Mouse (Mus musculus): ENCODE data around the gene Grb2. TPM values are rescaled to one million over a fixed set of nuclear protein-coding genes. Genes with fewer than 3 reads are reported as not detected.

Grb2 gene
- polyA plus RNA-seq, 1 experiment: 45.0 TPM

GRCm38 (mm10) chr11:115632862-115633261 lies 75.5 kb downstream of the Grb2 start:
- Histone ChIP-seq H3K27me3 (ENCODE audit: control insufficient read depth, insufficient read depth, insufficient read length) (no peaks in the 10 kb centered on the region), H3ac (ENCODE audit: control insufficient read depth, insufficient read length, low read depth) (no peak overlapping the region), H3K36me3 (ENCODE audit: control insufficient read depth, insufficient read depth) (no peaks in the 10 kb centered on the region), H3K4me3 (ENCODE audit: insufficient read depth, poor library complexity, severe bottlenecking) (no peak overlapping the region), H3K79me2 (ENCODE audit: control insufficient read depth, insufficient read depth) (no peaks in the 10 kb centered on the region), H3K79me3 (ENCODE audit: low read depth) (no peaks in the 10 kb centered on the region)
- no peak for TF ChIP-seq MYOD1 (IDR thresholded peaks at IDR 0.05; ENCODE audit: control insufficient read depth, insufficient read length, low read depth)

- Histone ChIP-seq H3K27me3 (ENCODE audit: control insufficient read depth, insufficient read depth, insufficient read length) (no peaks in the 10 kb centered on the region), H3K79me2 (ENCODE audit: control insufficient read depth, insufficient read depth) (peaks cover 2% of the 10 kb centered on the region), H3K36me3 (ENCODE audit: control insufficient read depth, insufficient read depth) (no peaks in the 10 kb centered on the region), H3ac (ENCODE audit: control insufficient read depth, insufficient read length, low read depth) (no peak overlapping the region), H3K79me3 (ENCODE audit: low read depth) (no peaks in the 10 kb centered on the region), H3K4me3 (ENCODE audit: insufficient read depth, poor library complexity, severe bottlenecking) (no peak overlapping the region)
- TF ChIP-seq FOSL1 (IDR thresholded peaks at IDR 0.05; ENCODE audit: insufficient read depth, low read length, poor library complexity, severe bottlenecking) (no peak), USF1 (IDR thresholded peaks at IDR 0.05; ENCODE audit: low read depth) (no peak), MAX (IDR thresholded peaks at IDR 0.05) (no peak), CTCF (IDR thresholded peaks at IDR 0.05; ENCODE audit: control insufficient read depth, insufficient read depth, insufficient read length) (no peak), CEBPB (IDR thresholded peaks at IDR 0.05; ENCODE audit: low read depth) (no peak), MYOG (IDR thresholded peaks at IDR 0.05; ENCODE audit: control insufficient read depth, extremely low read depth, insufficient read length) (no peak), MYOD1 (IDR thresholded peaks at IDR 0.05; ENCODE audit: control insufficient read depth, insufficient read length, low read depth) (no peak)
These were observed 76.2 kb downstream of the Grb2 start for GRCm38 (mm10) chr11:115632247-115632646.

- TF ChIP-seq CTCF (IDR thresholded peaks at IDR 0.05; ENCODE audit: control insufficient read depth, insufficient read depth, insufficient read length) (peak; percentile 55), MYOG (IDR thresholded peaks at IDR 0.05; ENCODE audit: control insufficient read depth, extremely low read depth, insufficient read length) (no peak)
- H3K4me3 ChIP-seq (ENCODE audit: insufficient read depth, poor library complexity, severe bottlenecking): no peak overlapping the region
- H3ac ChIP-seq (ENCODE audit: control insufficient read depth, insufficient read length, low read depth): no peak overlapping the region
- no peaks in the 10 kb centered on the region for H3K36me3 ChIP-seq (ENCODE audit: control insufficient read depth, insufficient read depth)
- no peaks in the 10 kb centered on the region for H3K79me3 ChIP-seq (ENCODE audit: low read depth)
- no peaks in the 10 kb centered on the region for H3K27me3 ChIP-seq (ENCODE audit: control insufficient read depth, insufficient read depth, insufficient read length)
- peaks cover 7% of the 10 kb centered on the region for H3K79me2 ChIP-seq (ENCODE audit: control insufficient read depth, insufficient read depth)
These were observed 76.9 kb downstream of the Grb2 start for GRCm38 (mm10) chr11:115631505-115631890.

GRCm38 (mm10) chr11:115630532-115631504 lies 77.6 kb downstream of the Grb2 start:
- Histone ChIP-seq H3ac (ENCODE audit: control insufficient read depth, insufficient read length, low read depth) (no peak overlapping the region), H3K79me2 (ENCODE audit: control insufficient read depth, insufficient read depth) (peaks cover 7% of the 10 kb centered on the region), H3K4me3 (ENCODE audit: insufficient read depth, poor library complexity, severe bottlenecking) (no peak overlapping the region), H3K27me3 (ENCODE audit: control insufficient read depth, insufficient read depth, insufficient read length) (no peaks in the 10 kb centered on the region), H3K79me3 (ENCODE audit: low read depth) (no peaks in the 10 kb centered on the region), H3K36me3 (ENCODE audit: control insufficient read depth, insufficient read depth) (no peaks in the 10 kb centered on the region)
- TF ChIP-seq FOSL1 (IDR thresholded peaks at IDR 0.05; ENCODE audit: insufficient read depth, low read length, poor library complexity, severe bottlenecking) (no peak), MYOG (IDR thresholded peaks at IDR 0.05; ENCODE audit: control insufficient read depth, extremely low read depth, insufficient read length) (no peak), CEBPB (IDR thresholded peaks at IDR 0.05; ENCODE audit: low read depth) (no peak), USF1 (IDR thresholded peaks at IDR 0.05; ENCODE audit: low read depth) (no peak), MAX (IDR thresholded peaks at IDR 0.05) (no peak), MYOD1 (IDR thresholded peaks at IDR 0.05; ENCODE audit: control insufficient read depth, insufficient read length, low read depth) (no peak), CTCF (IDR thresholded peaks at IDR 0.05; ENCODE audit: control insufficient read depth, insufficient read depth, insufficient read length) (no peak)

- H3ac ChIP-seq (ENCODE audit: control insufficient read depth, insufficient read length, low read depth): no peak overlapping the region
- H3K79me3 ChIP-seq (ENCODE audit: low read depth): no peaks in the 10 kb centered on the region
- H3K4me3 ChIP-seq (ENCODE audit: insufficient read depth, poor library complexity, severe bottlenecking): no peak overlapping the region
- TF ChIP-seq USF1 (IDR thresholded peaks at IDR 0.05; ENCODE audit: low read depth) (no peak), FOSL1 (IDR thresholded peaks at IDR 0.05; ENCODE audit: insufficient read depth, low read length, poor library complexity, severe bottlenecking) (no peak), MAX (IDR thresholded peaks at IDR 0.05) (no peak), MYOG (IDR thresholded peaks at IDR 0.05; ENCODE audit: control insufficient read depth, extremely low read depth, insufficient read length) (no peak), CEBPB (IDR thresholded peaks at IDR 0.05; ENCODE audit: low read depth) (no peak), MYOD1 (IDR thresholded peaks at IDR 0.05; ENCODE audit: control insufficient read depth, insufficient read length, low read depth) (no peak)
- H3K27me3 ChIP-seq (ENCODE audit: control insufficient read depth, insufficient read depth, insufficient read length): no peaks in the 10 kb centered on the region
- peaks cover 7% of the 10 kb centered on the region for H3K79me2 ChIP-seq (ENCODE audit: control insufficient read depth, insufficient read depth)
- H3K36me3 ChIP-seq (ENCODE audit: control insufficient read depth, insufficient read depth): no peaks in the 10 kb centered on the region
These were observed 78.5 kb downstream of the Grb2 start for GRCm38 (mm10) chr11:115629734-115630531.

Data from C2C12 (cell line).